Mouse (Mus musculus) small intestine, adult 2 months (tissue): ENCODE data around the gene Dlg2.

ENCODE experiments used
- CTCF ChIP-seq: fragments of 200-500 bp; IDR thresholded peaks from 2 replicates; pipeline ENCODE4 v1.5.1; 2012; ENCODE audit warnings: low read depth, mild to moderate bottlenecking, control low read depth, inconsistent platforms, low read length, moderate library complexity, mixed read lengths; ENCODE audit not compliant: insufficient replicate concordance, insufficient read length; ENCODE audit errors: extremely low read depth
- POLR2A ChIP-seq: fragments of 200-500 bp; IDR thresholded peaks from 2 replicates; pipeline ENCODE4 v1.6.1; 2012; ENCODE audit warnings: low read depth, mild to moderate bottlenecking, control low read depth, inconsistent platforms, low read length, moderate library complexity

DNA sequence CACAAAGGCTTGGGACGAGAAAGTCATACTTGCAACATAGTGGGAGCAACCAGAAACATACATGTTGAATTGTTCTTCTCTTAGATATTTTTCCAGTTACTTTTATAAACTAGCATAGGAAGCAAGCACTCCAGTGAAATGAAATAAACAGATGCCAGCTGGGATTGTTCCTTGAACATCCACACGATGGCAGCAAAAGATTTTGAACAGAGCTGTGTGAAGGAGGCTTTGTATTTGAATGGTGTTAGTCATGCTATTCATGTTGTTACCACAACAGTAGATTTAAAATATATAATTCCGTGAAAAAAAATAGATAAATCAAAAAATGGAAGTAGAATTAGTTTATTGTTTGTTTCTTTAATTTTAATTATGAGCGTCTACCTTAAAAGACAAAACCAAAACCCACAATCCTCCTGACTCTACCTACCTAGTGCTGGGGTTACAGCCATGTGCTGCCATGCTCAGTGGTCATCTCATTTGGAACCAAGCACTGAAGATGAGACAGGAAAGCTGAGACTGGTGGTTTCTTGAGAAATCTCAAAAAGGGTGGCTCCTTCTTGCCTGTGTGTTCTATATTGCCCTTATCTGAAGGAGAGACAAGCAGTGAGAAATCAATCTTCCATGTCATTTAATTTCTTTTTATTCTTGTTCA lies 1626.5 kb downstream of the Dlg2 start:
- TF ChIP-seq POLR2A = no peak
- TF ChIP-seq CTCF = no peak
